Mouse (Mus musculus) limb, embryonic 11.5 days (tissue): ENCODE results near the gene Strn4. TPM values are rescaled to one million over a fixed set of nuclear protein-coding genes. Genes with fewer than 3 reads are reported as not detected.

Experiments
- ATAC-seq: fragments of 200-750 bp; cut with Nextera tagmentation; 2 replicates; pipeline ENCODE4 v1.8.0; 2017; ENCODE audit warnings: low read depth; ENCODE audit not compliant: insufficient number of reproducible peaks, low FRiP score, low TSS enrichment
- DNase-seq: peaks from one replicate; pipeline ENCODE4 v3.0.0-alpha.2; 2015; ENCODE audit warnings: low spot score
- H3K27ac ChIP-seq: fragments of 300-500 bp; sonication (generic); replicated peaks from 2 replicates; pipeline ENCODE4 v1.5.1; 2014; ENCODE audit warnings: low read depth, mild to moderate bottlenecking, low read length
- H3K27me3 ChIP-seq: fragments of 300-500 bp; sonication (generic); 2 replicates; pipeline ENCODE4 v1.6.1; 2014; ENCODE audit warnings: mild to moderate bottlenecking, low read length, mixed read lengths; ENCODE audit not compliant: control insufficient read depth, insufficient read depth
- H3K36me3 ChIP-seq: fragments of 300-500 bp; sonication (generic); 2 replicates; pipeline ENCODE4 v1.6.1; 2014; ENCODE audit warnings: mild to moderate bottlenecking, low read length, moderate library complexity, mixed read lengths; ENCODE audit not compliant: control insufficient read depth, insufficient read depth
- H3K4me1 ChIP-seq: fragments of 300-500 bp; sonication (generic); 2 replicates; pipeline ENCODE4 v1.6.1; 2014; ENCODE audit warnings: low read length, mixed read lengths; ENCODE audit not compliant: control insufficient read depth, insufficient read depth
- H3K4me2 ChIP-seq: fragments of 300-500 bp; sonication (generic); 2 replicates; pipeline ENCODE4 v1.6.1; 2014; ENCODE audit warnings: low read depth, mild to moderate bottlenecking, moderate library complexity; ENCODE audit not compliant: severe bottlenecking
- H3K4me3 ChIP-seq: fragments of 300-500 bp; sonication (generic); 2 replicates; pipeline ENCODE4 v1.5.1; 2014; ENCODE audit warnings: low read depth, low read length
- H3K9ac ChIP-seq: fragments of 300-500 bp; sonication (generic); 2 replicates; pipeline ENCODE4 v1.6.1; 2014; ENCODE audit warnings: mild to moderate bottlenecking, low read length
- H3K9me3 ChIP-seq: fragments of 300-500 bp; sonication (generic); 2 replicates; pipeline ENCODE4 v1.6.1; 2016; ENCODE audit warnings: low read length; ENCODE audit not compliant: control insufficient read depth
- WGBS: fragments of 180-500 bp; shearing (Covaris S2); extraction: QIAGEN DNeasy Blood & Tissue Kit; methylation state at CpG from one replicate; pipeline ENCODE4 v1.1.7; 2014; 5-methylcytosine and 5-hydroxymethylcytosine counted together
- polyA plus RNA-seq: library from polyadenylated mRNA; unstranded; fragments of >200 nt; fragmentation: Nextera tagmentation; extraction: Ambion mirVana; gene quantifications from 2 replicates; pipeline ENCODE4 v1.2.1, GENCODE M21; 2014

Gene Strn4
- polyA plus RNA-seq, 1 experiment from 2014 or later, result 128 TPM

- no peak for ATAC-seq
- peaks cover 45% of the 10 kb centered on the region for H3K36me3 ChIP-seq
- no peaks in the 10 kb centered on the region for H3K27me3 ChIP-seq
- no peak for DNase-seq
- H3K9me3 ChIP-seq, result no peaks in the 10 kb centered on the region
- no peak overlapping the region for H3K9ac ChIP-seq
- H3K27ac ChIP-seq, result no peak overlapping the region
- H3K4me1 ChIP-seq, result 0 out of 2 replicates have a peak, but pooled peaks cover 2% of the 10 kb centered on the region
- WGBS, result 85% methylated on average over 5 of the region's 5 CpGs
- no peak overlapping the region for H3K4me3 ChIP-seq
- H3K4me2 ChIP-seq, result no peak overlapping the region
These were observed 10.9 kb downstream of the Strn4 start for GRCm38 (mm10) chr7:16826571-16826970.

- H3K4me3 ChIP-seq, result no peak overlapping the region
- H3K9ac ChIP-seq, result no peak overlapping the region
- peaks cover 52% of the 10 kb centered on the region for H3K36me3 ChIP-seq
- H3K9me3 ChIP-seq, result no peaks in the 10 kb centered on the region
- ATAC-seq (no peak), DNase-seq (no peak)
- no peaks in the 10 kb centered on the region for H3K27me3 ChIP-seq
- H3K4me2 ChIP-seq, result no peak overlapping the region
- H3K4me1 ChIP-seq, result no peaks in the 10 kb centered on the region
- 90% methylated on average over 4 of the region's 4 CpGs for WGBS
- no peak overlapping the region for H3K27ac ChIP-seq
These were observed 11.6 kb downstream of the Strn4 start for GRCm38 (mm10) chr7:16827274-16827673.

GRCm38 (mm10) chr7:16830449-16830848 is 14.8 kb downstream of the Strn4 start:
- no peak for ATAC-seq
- H3K4me1 ChIP-seq, result no peaks in the 10 kb centered on the region
- DNase-seq, result no peak
- no peak overlapping the region for H3K4me3 ChIP-seq
- H3K9ac ChIP-seq, result no peak overlapping the region
- H3K27me3 ChIP-seq, result no peaks in the 10 kb centered on the region
- peaks cover 55% of the 10 kb centered on the region for H3K36me3 ChIP-seq
- no peak overlapping the region for H3K27ac ChIP-seq
- H3K9me3 ChIP-seq, result no peaks in the 10 kb centered on the region
- 85% methylated on average over 9 of the region's 9 CpGs for WGBS
- H3K4me2 ChIP-seq, result no peak overlapping the region

GRCm38 (mm10) chr7:16837916-16838803 is 22.5 kb downstream of the Strn4 start:
- ATAC-seq (no peak), DNase-seq (no peak)
- no peak overlapping the region for H3K4me2 ChIP-seq
- WGBS, result 95% methylated on average over 18 of the region's 18 CpGs
- no peak overlapping the region for H3K27ac ChIP-seq
- peaks cover 3% of the 10 kb centered on the region; the same call in 1 of the 2 replicates for H3K4me1 ChIP-seq
- peaks cover 37% of the 10 kb centered on the region for H3K36me3 ChIP-seq
- no peak overlapping the region for H3K4me3 ChIP-seq
- no peaks in the 10 kb centered on the region for H3K9me3 ChIP-seq
- no peaks in the 10 kb centered on the region for H3K27me3 ChIP-seq
- no peak overlapping the region for H3K9ac ChIP-seq

- no peak for ATAC-seq
- WGBS, result 76% methylated on average over 6 of the region's 6 CpGs
- no peaks in the 10 kb centered on the region for H3K9me3 ChIP-seq
These were observed 23.2 kb downstream of the Strn4 start for GRCm38 (mm10) chr7:16838804-16839426.

GRCm38 (mm10) chr7:16839427-16840108 is 23.9 kb downstream of the Strn4 start:
- Histone ChIP-seq H3K4me3 (no peak overlapping the region), H3K27me3 (no peaks in the 10 kb centered on the region), H3K36me3 (peaks cover 32% of the 10 kb centered on the region), H3K4me2 (no peak overlapping the region), H3K9me3 (no peaks in the 10 kb centered on the region), H3K4me1 (peaks cover 10% of the 10 kb centered on the region), H3K27ac (no peak overlapping the region), H3K9ac (no peak overlapping the region)
- 91% methylated on average over 12 of the region's 12 CpGs for WGBS
- DNase-seq, result no peak
- no peak for ATAC-seq

More at GRCm38 (mm10) chr7:16838804-16839426, 23.2 kb downstream of the Strn4 start:
- H3K27ac ChIP-seq, result no peak overlapping the region
- peaks cover 6% of the 10 kb centered on the region for H3K4me1 ChIP-seq
- H3K4me3 ChIP-seq, result no peak overlapping the region
- H3K4me2 ChIP-seq, result no peak overlapping the region
- no peak for DNase-seq
- no peak overlapping the region for H3K9ac ChIP-seq
- H3K27me3 ChIP-seq, result no peaks in the 10 kb centered on the region
- H3K36me3 ChIP-seq, result peaks cover 32% of the 10 kb centered on the region

GRCm38 (mm10) chr7:16840109-16840491 is 24.4 kb downstream of the Strn4 start:
- no peak for ATAC-seq
- WGBS, result 85% methylated on average over 2 of the region's 2 CpGs
- Histone ChIP-seq H3K27ac (no peak overlapping the region), H3K4me1 (peaks cover 13% of the 10 kb centered on the region), H3K4me3 (no peak overlapping the region), H3K27me3 (no peaks in the 10 kb centered on the region), H3K9me3 (no peaks in the 10 kb centered on the region), H3K9ac (no peak overlapping the region), H3K4me2 (no peak overlapping the region), H3K36me3 (peaks cover 28% of the 10 kb centered on the region)
- DNase-seq, result no peak

GRCm38 (mm10) chr7:16841078-16841477 is 25.4 kb downstream of the Strn4 start:
- H3K27me3 ChIP-seq, result no peaks in the 10 kb centered on the region
- peaks cover 28% of the 10 kb centered on the region for H3K36me3 ChIP-seq
- no peak overlapping the region for H3K27ac ChIP-seq
- no peak overlapping the region for H3K4me2 ChIP-seq
- ATAC-seq (no peak), DNase-seq (no peak)
- 83% methylated on average over 4 of the region's 4 CpGs for WGBS
- H3K4me1 ChIP-seq, result peaks cover 22% of the 10 kb centered on the region
- H3K4me3 ChIP-seq, result no peak overlapping the region
- no peaks in the 10 kb centered on the region for H3K9me3 ChIP-seq
- no peak overlapping the region for H3K9ac ChIP-seq
